Mouse (Mus musculus) B cell, adult 2 months (primary cell): Measurements from ENCODE around the gene Ap4b1.
"Not testable (repeated sequence)": the region's sequence is repeated elsewhere in the genome, so short reads cannot be mapped to it uniquely, and the experiment has no call there.

Source experiments
- DNase-seq, 2 experiments: peaks; one replicate each; pipeline ENCODE4 v3.0.0; 2022

Ap4b1 gene

DNA sequence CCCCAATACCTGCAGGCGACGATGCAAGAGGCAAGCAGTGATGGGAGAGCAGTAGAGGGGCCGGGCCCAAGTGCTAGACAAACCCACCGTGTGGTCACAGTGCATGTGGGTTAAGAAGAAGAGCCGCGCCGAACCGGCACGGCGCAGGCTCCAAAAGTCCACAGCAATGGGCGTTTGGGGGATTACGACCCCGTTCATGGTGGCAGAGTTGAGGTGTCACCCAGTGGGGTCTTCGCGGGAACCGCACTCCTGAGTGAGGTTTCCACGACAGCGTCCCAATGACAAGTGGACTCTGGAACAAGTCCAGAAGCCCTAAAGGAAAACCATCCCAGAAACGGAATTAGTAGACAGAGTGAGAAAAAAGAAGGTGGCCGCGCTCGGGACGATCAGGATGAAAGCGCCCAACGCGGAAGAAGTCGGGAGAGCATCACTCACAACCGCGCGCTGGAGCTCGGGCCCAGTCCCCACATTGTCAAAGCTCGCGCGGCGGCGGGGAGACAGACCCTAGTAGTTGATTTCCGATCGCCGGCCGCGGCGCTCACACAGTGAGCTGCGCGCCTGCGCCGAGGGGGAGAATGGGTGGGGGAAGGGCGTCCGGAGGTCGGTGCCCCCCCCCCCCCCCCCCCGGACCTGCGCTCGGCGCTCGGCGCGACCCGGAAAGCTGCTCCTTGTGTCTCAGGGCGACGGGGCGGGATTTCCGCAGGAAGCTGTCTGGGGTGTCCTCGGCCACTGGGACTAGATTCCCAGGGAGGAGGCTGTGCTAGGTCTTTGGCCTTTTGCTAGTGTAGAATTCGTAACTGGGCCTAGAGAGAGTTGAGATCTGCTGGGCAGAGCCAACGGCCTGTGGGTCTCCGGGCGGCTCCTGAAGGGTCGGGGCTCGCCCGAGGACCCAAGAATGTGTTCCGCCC is at the start of gene Ap4b1, which contains the start of the genes Dclre1b and Gm43064:
Ap4b1 (plus strand) TSS at position 630 of the 908 bp plus-strand sequence.
Dclre1b (minus strand) TSS at position 554 of the 908 bp plus-strand sequence.
Gm43064 (plus strand) TSS at position 683 of the 908 bp plus-strand sequence.
- DNase-seq: peak; percentile 91 to 92

DNA sequence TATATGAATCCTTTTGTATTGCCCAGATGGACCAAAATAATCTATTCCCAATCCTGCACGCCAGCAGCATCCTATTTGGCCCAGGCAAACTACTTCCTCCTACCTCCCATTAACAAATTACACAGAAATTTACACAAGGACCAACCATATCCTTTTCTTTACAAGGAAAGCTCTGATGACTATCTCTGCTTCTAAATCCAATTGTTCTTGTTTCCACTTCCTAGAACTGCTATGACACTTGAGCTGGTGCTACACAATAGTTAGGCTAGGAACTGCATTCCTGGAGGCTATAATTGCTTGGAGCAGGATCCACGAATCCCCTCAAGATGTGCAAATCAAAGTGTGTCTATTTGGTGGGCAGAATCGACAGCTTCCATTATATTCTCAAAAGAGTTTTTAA is 42.5 kb upstream of the Ap4b1 start:
- DNase-seq: no peak

DNA sequence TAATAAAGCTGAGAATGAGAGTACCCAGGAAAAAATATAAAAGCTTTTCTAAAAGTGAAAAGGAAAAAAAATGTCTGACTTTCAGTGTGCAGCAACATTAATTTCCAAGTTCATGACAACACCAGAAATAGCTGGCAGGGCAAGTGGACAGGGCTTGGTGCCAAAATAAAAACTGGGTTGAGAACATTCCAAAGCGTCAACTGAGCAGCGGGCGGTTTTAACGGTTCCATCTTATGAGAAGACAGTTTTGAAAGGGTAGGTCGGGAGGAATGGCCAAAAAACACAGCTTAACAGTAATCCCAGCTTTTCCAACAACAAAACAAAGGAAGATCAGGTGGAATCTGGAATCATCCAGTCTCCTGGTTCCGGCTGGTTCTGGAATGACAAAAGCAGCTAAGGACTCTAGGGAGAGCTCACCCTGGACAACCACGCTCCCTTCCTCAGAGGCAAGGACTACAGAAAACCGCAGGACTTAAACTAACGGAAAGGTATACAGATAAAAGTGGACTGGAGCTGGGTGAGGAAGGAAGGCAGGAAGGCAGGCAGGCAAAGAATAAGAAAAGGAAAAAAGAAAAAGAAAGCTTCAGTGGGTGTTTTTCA is 37.7 kb upstream of the Ap4b1 start:
- no peak for DNase-seq

GRCm38 (mm10) chr3:103772846-103773245 is 36.5 kb upstream of the Ap4b1 start:
- DNase-seq: peak; percentile 59 to 66

DNA sequence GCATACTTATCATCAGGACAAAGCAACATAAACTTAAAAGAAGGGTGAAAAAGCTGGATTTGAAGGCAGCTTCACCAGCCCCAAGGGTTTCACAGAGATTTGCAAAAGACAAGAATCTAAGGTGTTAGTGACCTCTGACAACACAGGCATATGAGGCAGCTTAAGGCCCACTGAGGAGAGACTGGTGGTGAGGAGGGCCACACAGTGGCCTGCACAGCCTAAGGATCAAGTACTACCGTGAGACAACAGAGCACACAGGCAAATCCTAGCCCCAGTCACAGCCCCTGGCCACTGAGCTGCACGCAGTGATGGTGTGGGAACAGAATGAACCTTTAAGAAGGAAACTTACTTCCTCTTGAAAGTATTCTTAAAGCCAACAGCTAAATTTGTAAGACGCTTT is 35.8 kb upstream of the Ap4b1 start:
- peak; percentile 50 to 55 for DNase-seq

GRCm38 (mm10) chr3:103774009-103774408 is 35.3 kb upstream of the Ap4b1 start:
- no peak for DNase-seq

DNA sequence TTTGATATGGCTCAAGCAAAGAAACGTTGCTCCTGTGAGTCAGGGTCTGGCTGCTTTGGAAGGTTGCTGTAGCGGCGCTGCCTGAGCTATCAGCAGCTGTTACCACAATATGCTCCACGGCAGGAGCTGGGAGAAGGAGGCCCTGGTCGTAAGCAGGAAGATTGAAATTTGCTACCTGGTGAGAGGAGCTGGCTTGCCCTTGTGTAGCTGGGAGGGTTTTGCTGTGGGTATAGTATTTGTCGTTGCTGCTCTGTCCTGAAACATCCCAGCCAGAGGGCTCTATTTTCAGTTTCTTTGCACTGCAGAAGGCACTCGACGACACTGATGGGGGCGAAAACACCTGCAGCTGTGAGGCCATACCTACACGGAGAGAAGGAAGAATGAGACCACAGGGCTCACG is 31.4 kb upstream of the Ap4b1 start:
- no peak for DNase-seq

- DNase-seq: no peak
Measured at GRCm38 (mm10) chr3:103778660-103779059, 30.7 kb upstream of the Ap4b1 start.

- peak in 1 of 2 experiments; percentile 40 for DNase-seq
Measured at GRCm38 (mm10) chr3:103779183-103779582, 30.1 kb upstream of the Ap4b1 start.

DNA sequence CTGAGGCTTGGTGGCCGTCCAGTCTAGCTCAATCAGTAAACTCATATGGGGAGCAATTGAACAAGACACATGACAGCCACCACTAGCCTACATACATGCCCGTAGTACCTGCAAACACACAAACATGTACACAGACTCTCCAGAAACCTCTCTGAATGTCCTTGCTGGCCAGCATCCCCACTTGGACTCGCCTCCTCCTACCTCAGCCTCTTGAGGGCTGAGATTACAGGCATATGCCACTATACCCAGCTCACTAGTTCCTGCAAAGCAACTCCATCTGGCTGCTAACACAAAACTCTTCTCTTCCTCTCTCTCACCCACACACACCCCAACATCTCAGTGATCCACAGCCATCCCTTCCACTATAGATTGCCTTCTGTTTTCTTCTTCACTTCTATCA is 29.0 kb upstream of the Ap4b1 start:
- no peak for DNase-seq

DNA sequence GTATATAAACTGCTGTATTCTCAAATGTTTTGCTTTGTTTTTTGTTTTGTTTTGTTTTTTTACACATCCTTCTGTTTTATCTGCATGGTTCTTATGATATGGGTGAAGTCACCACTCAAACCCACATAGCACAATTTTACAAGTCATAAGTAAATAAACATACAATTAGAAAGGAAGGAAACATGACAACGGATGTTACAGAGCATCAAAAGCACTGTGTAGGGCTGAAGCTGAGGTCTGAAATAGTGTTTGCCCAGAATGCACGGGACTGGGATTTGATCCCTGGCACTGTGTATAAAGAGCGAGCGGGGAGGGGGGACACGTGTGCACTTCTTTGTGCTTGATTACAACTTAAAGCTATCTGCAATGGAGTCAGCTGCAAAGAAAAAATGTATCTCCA is 28.5 kb upstream of the Ap4b1 start:
- DNase-seq: no peak

GRCm38 (mm10) chr3:103782844-103783609 is 26.3 kb upstream of the Ap4b1 start:
- peak; percentile 54 to 57 for DNase-seq

- peak in 1 of 2 experiments; percentile 43 for DNase-seq
Measured at GRCm38 (mm10) chr3:103787225-103787624, 22.1 kb upstream of the Ap4b1 start.

DNA sequence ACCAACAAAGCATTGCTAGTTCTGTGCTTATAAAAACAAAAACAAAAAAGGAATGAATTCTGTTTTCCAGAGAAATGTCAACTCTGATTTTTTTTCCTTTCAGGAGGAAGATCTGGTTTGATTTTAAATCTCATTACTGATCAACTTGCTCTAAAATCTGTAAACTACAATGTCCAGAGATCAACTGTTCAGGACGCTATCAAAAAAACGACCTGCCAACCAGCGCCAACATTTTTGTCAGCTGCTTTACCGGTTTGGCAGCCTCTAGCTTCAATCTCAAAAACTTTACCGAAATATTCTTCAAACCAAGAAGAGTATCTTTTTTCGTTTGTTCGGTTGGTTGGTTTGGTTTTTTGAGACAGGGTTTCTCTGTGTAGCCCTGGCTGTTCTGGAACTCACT is 20.2 kb upstream of the Ap4b1 start:
- DNase-seq: no peak

DNA sequence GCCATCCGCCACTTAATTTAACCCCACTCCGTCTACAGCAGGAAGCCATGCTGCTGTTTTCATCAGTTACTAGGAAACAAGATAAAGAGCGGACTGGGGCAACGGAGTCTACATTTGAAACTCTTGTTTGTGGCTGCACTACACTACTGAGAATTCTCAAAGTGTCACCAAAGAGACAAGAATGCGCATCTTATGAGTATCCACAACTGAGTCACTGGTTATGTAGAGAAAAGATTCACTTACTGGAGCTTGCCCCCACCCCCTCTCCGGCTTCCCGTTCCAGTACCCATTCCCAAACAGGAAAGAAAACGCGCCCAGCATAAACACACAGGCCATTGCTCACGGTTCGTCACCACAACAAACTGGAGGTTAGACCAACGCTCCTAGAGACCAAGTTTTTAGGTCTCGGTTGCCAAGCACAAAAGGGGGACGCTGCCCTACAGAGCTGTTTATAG is 19.4 kb upstream of the Ap4b1 start:
- no peak for DNase-seq

- DNase-seq: peak; percentile 48 to 51
Measured at GRCm38 (mm10) chr3:103790346-103791145, 18.8 kb upstream of the Ap4b1 start.

DNA sequence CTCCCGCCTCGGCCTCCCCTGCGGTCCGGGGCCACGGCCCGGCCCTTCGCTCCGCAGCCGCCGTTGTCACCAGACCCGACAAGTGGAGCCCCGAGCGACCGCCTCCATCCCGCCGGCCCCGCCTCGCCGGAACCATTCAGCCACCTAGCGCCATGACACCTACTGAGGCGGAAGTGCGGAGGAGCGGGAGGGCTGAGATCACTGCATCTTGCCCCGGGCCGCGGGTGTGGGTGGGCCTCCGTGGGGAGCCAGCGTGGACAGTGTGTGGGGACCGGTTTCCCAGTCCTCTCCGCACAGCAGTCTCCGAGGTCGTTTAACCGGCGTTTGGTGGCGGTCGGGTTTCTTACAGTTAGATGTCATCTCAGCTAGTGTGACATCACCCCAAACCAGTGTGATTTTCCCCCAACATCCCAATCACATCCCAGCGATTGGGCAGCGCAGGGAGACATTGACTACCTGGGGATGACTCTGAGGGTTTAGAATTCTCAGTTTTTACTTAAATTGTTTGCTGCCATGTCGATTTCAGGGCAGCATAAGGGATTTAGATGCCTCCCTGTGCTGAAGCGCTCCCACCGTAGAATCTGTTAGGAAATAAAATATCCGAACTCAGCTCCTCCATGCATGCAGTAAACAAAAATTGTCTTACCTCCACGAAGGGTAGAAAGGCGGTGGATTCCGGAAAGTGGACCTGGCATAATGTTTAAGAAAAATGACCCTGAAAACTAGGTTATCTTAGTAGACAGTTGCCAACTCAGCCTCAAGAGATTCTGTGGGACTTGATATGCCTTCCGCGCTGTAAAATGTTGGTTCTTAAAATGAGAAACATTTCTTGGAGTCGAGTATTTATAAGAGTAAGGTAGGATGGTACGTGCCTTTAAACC is 17.9 kb upstream of the Ap4b1 start, which contains the start of gene Hipk1:
Hipk1 (minus strand) TSS at position 334 of the 881 bp plus-strand sequence.
- DNase-seq: peak; percentile 94 to 95

DNA sequence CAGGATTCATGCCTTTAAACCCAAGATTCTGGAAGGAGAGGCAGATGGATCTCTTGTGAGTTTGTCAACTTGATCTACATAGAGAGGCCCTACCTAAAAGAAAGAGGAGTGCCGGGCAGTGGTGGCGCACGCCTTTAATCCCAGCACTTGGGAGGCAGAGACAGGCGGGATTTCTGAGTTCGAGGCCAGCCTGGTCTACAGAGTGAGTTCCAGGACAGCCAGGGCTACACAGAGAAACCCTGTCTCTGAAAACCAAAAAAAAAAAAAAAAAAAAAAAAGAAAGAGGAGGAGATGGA is 17.3 kb upstream of the Ap4b1 start:
- not testable (repeated sequence) for DNase-seq

GRCm38 (mm10) chr3:103792566-103792965 is 16.8 kb upstream of the Ap4b1 start:
- DNase-seq: no peak

GRCm38 (mm10) chr3:103796389-103796788 is 12.9 kb upstream of the Ap4b1 start:
- DNase-seq: no peak

- no peak for DNase-seq
Measured at GRCm38 (mm10) chr3:103799507-103799906, 9.8 kb upstream of the Ap4b1 start.
